Mouse (Mus musculus): Measurements from ENCODE around the gene Obox6. TPM values are rescaled to one million over a fixed set of nuclear protein-coding genes. Genes with fewer than 3 reads are reported as not detected.

Gene Obox6
- polyA plus RNA-seq (2014; fragmentation: Nextera tagmentation; extraction: Ambion mirVana), result not detected in 2 replicates

GRCm38 (mm10) chr7:15839578-15839977, at the start of gene Obox6:
Gene Obox6, minus strand, starts transcription at chr7:15839678.
- Histone ChIP-seq H3K9ac (ENCODE audit: low read length) (no peak within 1 kb of the TSS), H3K9me3 (ENCODE audit: control insufficient read depth, low read length) (peaks cover 7% of the 10 kb centered on the region), H3K27me3 (ENCODE audit: control insufficient read depth, insufficient read depth, low read length) (no peaks in the 10 kb centered on the region), H3K27ac (ENCODE audit: low read depth, low read length) (no peak within 1 kb of the TSS), H3K4me1 (ENCODE audit: control insufficient read depth, insufficient read depth, low read length) (no peaks in the 10 kb centered on the region), H3K36me3 (ENCODE audit: control insufficient read depth, insufficient read depth, low read length) (no peaks in the 10 kb centered on the region), H3K4me3 (ENCODE audit: low read depth, low read length) (no peak within 1 kb of the TSS), H3K4me2 (ENCODE audit: low read depth) (no peak within 1 kb of the TSS)
- ATAC-seq (ENCODE audit: insufficient read depth, low FRiP score, low TSS enrichment), result no peak
- 94% methylated on average over 3 of the region's 3 CpGs for WGBS
- DNase-seq (ENCODE audit: low spot score), result no peak

- no peaks in the 10 kb centered on the region for H3K27me3 ChIP-seq (ENCODE audit: control insufficient read depth, insufficient read depth, low read length)
- no peak overlapping the region for H3K4me3 ChIP-seq (ENCODE audit: low read depth, low read length)
- no peaks in the 10 kb centered on the region for H3K4me1 ChIP-seq (ENCODE audit: control insufficient read depth, insufficient read depth, low read length)
- H3K27ac ChIP-seq (ENCODE audit: low read depth, low read length), result no peak overlapping the region
- H3K9ac ChIP-seq (ENCODE audit: low read length), result no peak overlapping the region
- DNase-seq (ENCODE audit: low spot score) (no peak), ATAC-seq (ENCODE audit: insufficient read depth, low FRiP score, low TSS enrichment) (no peak)
- 95% methylated on average over 2 of the region's 2 CpGs for WGBS
- H3K36me3 ChIP-seq (ENCODE audit: control insufficient read depth, insufficient read depth, low read length), result no peaks in the 10 kb centered on the region
- no peaks in the 10 kb centered on the region for H3K9me3 ChIP-seq (ENCODE audit: control insufficient read depth, low read length)
- no peak overlapping the region for H3K4me2 ChIP-seq (ENCODE audit: low read depth)
These were observed 44.6 kb upstream of the Obox6 start for GRCm38 (mm10) chr7:15884127-15884526.

GRCm38 (mm10) chr7:15882317-15882716, 42.8 kb upstream of the Obox6 start, which contains the start of gene Crxos:
Gene Crxos, plus strand, starts transcription at chr7:15882617.
- Histone ChIP-seq H3K4me2 (ENCODE audit: low read depth) (no peak within 1 kb of the TSS), H3K9ac (ENCODE audit: low read length) (no peak within 1 kb of the TSS), H3K27ac (ENCODE audit: low read depth, low read length) (no peak within 1 kb of the TSS), H3K27me3 (ENCODE audit: control insufficient read depth, insufficient read depth, low read length) (no peaks in the 10 kb centered on the region), H3K4me3 (ENCODE audit: low read depth, low read length) (no peak within 1 kb of the TSS), H3K9me3 (ENCODE audit: control insufficient read depth, low read length) (no peaks in the 10 kb centered on the region), H3K4me1 (ENCODE audit: control insufficient read depth, insufficient read depth, low read length) (no peaks in the 10 kb centered on the region), H3K36me3 (ENCODE audit: control insufficient read depth, insufficient read depth, low read length) (no peaks in the 10 kb centered on the region)
- ATAC-seq (ENCODE audit: insufficient read depth, low FRiP score, low TSS enrichment) (no peak), DNase-seq (ENCODE audit: low spot score) (no peak)
- WGBS, result 96% methylated on average over 2 of the region's 2 CpGs

- no peak overlapping the region for H3K4me2 ChIP-seq (ENCODE audit: low read depth)
- H3K27ac ChIP-seq (ENCODE audit: low read depth, low read length), result no peak overlapping the region
- no peaks in the 10 kb centered on the region for H3K4me1 ChIP-seq (ENCODE audit: control insufficient read depth, insufficient read depth, low read length)
- DNase-seq (ENCODE audit: low spot score), result no peak
- ATAC-seq (ENCODE audit: insufficient read depth, low FRiP score, low TSS enrichment), result no peak
- H3K9ac ChIP-seq (ENCODE audit: low read length), result no peak overlapping the region
- no peaks in the 10 kb centered on the region for H3K27me3 ChIP-seq (ENCODE audit: control insufficient read depth, insufficient read depth, low read length)
- 81% methylated on average over 3 of the region's 3 CpGs for WGBS
- H3K4me3 ChIP-seq (ENCODE audit: low read depth, low read length), result no peak overlapping the region
- no peaks in the 10 kb centered on the region for H3K36me3 ChIP-seq (ENCODE audit: control insufficient read depth, insufficient read depth, low read length)
- H3K9me3 ChIP-seq (ENCODE audit: control insufficient read depth, low read length), result no peaks in the 10 kb centered on the region
These were observed 42.4 kb upstream of the Obox6 start for GRCm38 (mm10) chr7:15881831-15882230.

GRCm38 (mm10) chr7:15881388-15881787, 41.9 kb upstream of the Obox6 start:
- Histone ChIP-seq H3K4me2 (ENCODE audit: low read depth) (no peak overlapping the region), H3K9ac (ENCODE audit: low read length) (no peak overlapping the region), H3K4me3 (ENCODE audit: low read depth, low read length) (no peak overlapping the region), H3K36me3 (ENCODE audit: control insufficient read depth, insufficient read depth, low read length) (no peaks in the 10 kb centered on the region), H3K27me3 (ENCODE audit: control insufficient read depth, insufficient read depth, low read length) (no peaks in the 10 kb centered on the region), H3K27ac (ENCODE audit: low read depth, low read length) (no peak overlapping the region), H3K9me3 (ENCODE audit: control insufficient read depth, low read length) (no peaks in the 10 kb centered on the region), H3K4me1 (ENCODE audit: control insufficient read depth, insufficient read depth, low read length) (no peaks in the 10 kb centered on the region)
- DNase-seq (ENCODE audit: low spot score) (no peak), ATAC-seq (ENCODE audit: insufficient read depth, low FRiP score, low TSS enrichment) (no peak)
- WGBS, result 28% methylated on average over 7 of the region's 7 CpGs

- 45% methylated on average over 4 of the region's 4 CpGs for WGBS
- DNase-seq (ENCODE audit: low spot score), result no peak
- no peak for ATAC-seq (ENCODE audit: insufficient read depth, low FRiP score, low TSS enrichment)
- H3K27ac ChIP-seq (ENCODE audit: low read depth, low read length), result no peak within 1 kb of the TSS
- no peaks in the 10 kb centered on the region for H3K36me3 ChIP-seq (ENCODE audit: control insufficient read depth, insufficient read depth, low read length)
- no peaks in the 10 kb centered on the region for H3K9me3 ChIP-seq (ENCODE audit: control insufficient read depth, low read length)
- no peak within 1 kb of the TSS for H3K4me2 ChIP-seq (ENCODE audit: low read depth)
- no peak within 1 kb of the TSS for H3K4me3 ChIP-seq (ENCODE audit: low read depth, low read length)
- no peaks in the 10 kb centered on the region for H3K4me1 ChIP-seq (ENCODE audit: control insufficient read depth, insufficient read depth, low read length)
- no peak within 1 kb of the TSS for H3K9ac ChIP-seq (ENCODE audit: low read length)
- H3K27me3 ChIP-seq (ENCODE audit: control insufficient read depth, insufficient read depth, low read length), result no peaks in the 10 kb centered on the region
These were observed 40.3 kb upstream of the Obox6 start, which contains the start of gene Crx for GRCm38 (mm10) chr7:15879756-15880155. Gene Crx, minus strand, starts transcription at chr7:15879968.

GRCm38 (mm10) chr7:15864104-15864503, 24.6 kb upstream of the Obox6 start:
- H3K9me3 ChIP-seq (ENCODE audit: control insufficient read depth, low read length), result no peaks in the 10 kb centered on the region; the same call in 1 of the 2 replicates
- no peaks in the 10 kb centered on the region for H3K4me1 ChIP-seq (ENCODE audit: control insufficient read depth, insufficient read depth, low read length)
- 80% methylated on average over 4 of the region's 4 CpGs for WGBS
- ATAC-seq (ENCODE audit: insufficient read depth, low FRiP score, low TSS enrichment) (no peak), DNase-seq (ENCODE audit: low spot score) (no peak)
- H3K27me3 ChIP-seq (ENCODE audit: control insufficient read depth, insufficient read depth, low read length), result no peaks in the 10 kb centered on the region
- no peak overlapping the region for H3K9ac ChIP-seq (ENCODE audit: low read length)
- H3K36me3 ChIP-seq (ENCODE audit: control insufficient read depth, insufficient read depth, low read length), result no peaks in the 10 kb centered on the region
- H3K27ac ChIP-seq (ENCODE audit: low read depth, low read length), result no peak overlapping the region
- no peak overlapping the region for H3K4me3 ChIP-seq (ENCODE audit: low read depth, low read length)
- H3K4me2 ChIP-seq (ENCODE audit: low read depth), result no peak overlapping the region

GRCm38 (mm10) chr7:15859657-15860056, 20.2 kb upstream of the Obox6 start:
- no peak overlapping the region for H3K9ac ChIP-seq (ENCODE audit: low read length)
- no peak for ATAC-seq (ENCODE audit: insufficient read depth, low FRiP score, low TSS enrichment)
- no peaks in the 10 kb centered on the region for H3K4me1 ChIP-seq (ENCODE audit: control insufficient read depth, insufficient read depth, low read length)
- H3K9me3 ChIP-seq (ENCODE audit: control insufficient read depth, low read length), result no peaks in the 10 kb centered on the region
- no peak for DNase-seq (ENCODE audit: low spot score)
- H3K4me2 ChIP-seq (ENCODE audit: low read depth), result no peak overlapping the region
- H3K4me3 ChIP-seq (ENCODE audit: low read depth, low read length), result no peak overlapping the region
- 47% methylated on average over 2 of the region's 2 CpGs for WGBS
- no peak overlapping the region for H3K27ac ChIP-seq (ENCODE audit: low read depth, low read length)
- no peaks in the 10 kb centered on the region for H3K27me3 ChIP-seq (ENCODE audit: control insufficient read depth, insufficient read depth, low read length)
- H3K36me3 ChIP-seq (ENCODE audit: control insufficient read depth, insufficient read depth, low read length), result no peaks in the 10 kb centered on the region

Measured in neural tube, embryonic 11.5 days (tissue).